Mouse (Mus musculus) kidney, adult 10 weeks (tissue): ENCODE results near the gene Pde6g. TPM values are rescaled to one million over a fixed set of nuclear protein-coding genes. Genes with fewer than 3 reads are reported as not detected.

Source experiments
- polyA plus RNA-seq: library from polyadenylated mRNA; stranded (reverse); fragments of 350-450 nt; fragmentation: Illumina TruSeq; extraction: RNeasy Lipid Tissue Mini Kit (QIAGEN cat#74804); gene quantifications from one replicate; pipeline ENCODE4 v1.2.3, GENCODE M21; 2014; ENCODE audit warnings: low read depth, low replicate concordance

Pde6g gene
- polyA plus RNA-seq = not detected

GRCm38 (mm10) chr11:120453306-120453705 lies at the start of gene Pde6g:
Pde6g (minus strand) TSS chr11:120453500.

DNA sequence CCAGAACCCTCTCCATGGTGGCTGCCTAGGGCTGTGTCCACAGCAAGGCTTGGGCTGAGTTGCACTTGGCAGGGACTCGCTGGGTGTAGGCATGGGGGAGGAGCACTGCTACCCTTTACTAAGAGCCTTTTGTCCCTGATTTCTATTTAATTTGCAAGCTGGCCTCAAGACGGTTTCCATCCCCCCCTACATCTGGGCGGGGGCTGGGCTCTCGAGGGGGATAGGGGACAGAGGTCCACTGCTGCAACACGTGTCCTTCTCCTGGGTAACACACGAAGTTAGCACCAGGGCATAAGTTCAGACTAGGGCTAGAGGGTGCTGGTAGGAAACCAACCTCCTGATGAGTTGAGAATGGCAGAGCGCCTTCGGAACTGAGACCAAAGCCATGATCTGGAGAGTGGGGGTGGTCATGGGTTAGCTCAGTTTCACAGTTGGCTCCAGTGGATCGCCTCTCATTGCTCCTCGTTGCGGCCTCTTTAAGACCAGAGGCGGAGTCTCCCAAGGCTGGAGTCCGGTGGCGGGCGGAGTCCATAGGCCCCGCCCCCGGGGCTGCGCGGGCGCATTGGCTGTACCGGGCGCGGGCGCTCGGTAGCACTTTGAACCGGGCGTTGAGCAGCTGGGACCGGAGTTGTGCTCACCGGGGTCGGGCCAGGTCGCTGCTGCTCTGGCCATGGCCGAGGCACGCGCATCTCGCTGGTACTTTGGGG lies 38.2 kb upstream of the Pde6g start, which contains the start of gene Slc25a10:
TSS of gene Slc25a10 (plus strand) at position 524 of the 707 bp plus-strand sequence.

GRCm38 (mm10) chr11:120484265-120484981 lies 31.1 kb upstream of the Pde6g start, which contains the start of gene Mrpl12:
Mrpl12 (plus strand) TSS chr11:120484613.

DNA sequence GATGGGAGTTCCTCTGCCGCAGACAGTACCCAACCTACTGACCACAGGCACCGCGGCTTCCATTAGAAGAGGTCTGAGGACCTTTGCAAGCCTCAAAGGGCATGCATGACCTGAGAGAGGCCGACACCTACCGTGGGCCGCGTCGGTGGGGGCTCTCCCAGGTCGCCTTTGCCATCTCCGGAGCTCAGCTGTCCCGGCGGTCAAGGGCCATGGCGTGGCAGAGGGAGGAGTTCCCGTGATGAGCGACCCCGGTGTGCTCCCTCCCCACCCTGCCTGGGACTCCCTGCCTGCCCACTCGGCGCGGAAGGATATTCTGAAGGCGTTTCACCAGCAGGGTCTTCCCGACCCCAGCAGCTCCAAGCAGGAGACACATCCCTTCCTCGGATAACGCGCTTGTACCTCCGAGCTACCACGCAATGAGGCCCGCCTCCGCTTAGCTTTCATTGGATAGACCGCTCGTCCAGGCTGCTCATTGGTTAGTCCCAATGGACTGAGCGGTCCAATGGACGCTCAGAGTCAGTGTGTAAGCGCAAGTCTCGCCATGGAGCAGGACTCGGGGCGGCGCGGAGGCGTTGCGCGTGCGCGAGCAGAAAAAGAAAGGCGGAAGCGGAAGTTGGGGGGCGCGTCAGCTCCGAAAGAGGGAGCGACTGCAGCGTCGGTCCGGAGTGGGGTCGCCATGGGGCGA lies 13.9 kb upstream of the Pde6g start, which contains the start of gene Arl16:
TSS of gene Arl16 (minus strand) at position 557 of the 685 bp plus-strand sequence.

DNA sequence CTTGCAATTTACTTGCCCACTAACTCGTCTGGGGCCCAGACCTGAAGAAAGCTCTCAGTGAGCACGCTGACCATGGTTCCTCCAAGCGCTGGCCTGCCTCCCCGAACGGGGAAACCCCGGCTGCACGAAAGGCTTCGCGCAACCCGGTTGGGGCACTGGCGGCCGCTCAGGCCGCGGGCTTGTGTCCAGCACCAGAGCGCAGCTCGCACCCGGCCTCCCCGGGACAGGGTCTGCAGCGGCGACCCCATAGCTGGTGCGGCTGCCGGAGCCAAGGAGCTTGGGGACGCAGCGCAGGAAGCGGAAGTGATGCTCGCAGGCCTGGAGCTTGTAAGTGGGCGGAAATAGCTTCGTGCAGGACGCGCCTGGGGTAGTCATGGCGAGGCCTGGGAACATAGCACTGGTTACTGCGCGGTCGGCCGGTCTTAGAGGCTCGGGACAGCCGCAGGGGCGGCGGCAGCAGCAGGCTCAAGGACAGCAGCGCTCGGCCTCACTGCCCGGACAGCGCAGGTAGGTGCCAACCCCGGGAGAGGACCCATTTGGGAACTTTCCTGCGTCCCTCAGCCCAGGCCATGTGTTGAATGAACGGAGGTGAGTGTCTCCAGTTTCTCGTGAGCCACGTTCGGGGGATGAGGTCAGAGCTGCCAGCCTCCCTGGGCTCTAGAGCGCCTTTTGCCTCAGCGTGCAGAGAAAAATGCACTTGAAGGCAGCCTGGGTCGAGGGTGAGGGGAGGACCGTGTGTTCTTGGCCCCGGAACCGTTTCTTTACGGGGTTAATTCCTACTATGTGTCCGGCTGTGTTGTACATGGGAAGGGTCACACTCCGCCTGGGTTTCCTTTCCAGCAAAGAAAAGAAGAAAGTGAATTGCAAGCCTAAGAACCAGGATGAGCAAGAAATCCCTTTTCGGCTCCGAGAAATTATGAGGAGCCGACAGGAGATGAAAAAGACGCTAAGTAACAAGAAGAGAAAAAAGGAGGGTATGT lies 4.8 kb upstream of the Pde6g start, which contains the start of the genes Oxld1 and Ccdc137:
TSS of gene Oxld1 (minus strand) at position 297 of the 980 bp plus-strand sequence.
TSS of gene Ccdc137 (plus strand) at position 344 of the 980 bp plus-strand sequence.

DNA sequence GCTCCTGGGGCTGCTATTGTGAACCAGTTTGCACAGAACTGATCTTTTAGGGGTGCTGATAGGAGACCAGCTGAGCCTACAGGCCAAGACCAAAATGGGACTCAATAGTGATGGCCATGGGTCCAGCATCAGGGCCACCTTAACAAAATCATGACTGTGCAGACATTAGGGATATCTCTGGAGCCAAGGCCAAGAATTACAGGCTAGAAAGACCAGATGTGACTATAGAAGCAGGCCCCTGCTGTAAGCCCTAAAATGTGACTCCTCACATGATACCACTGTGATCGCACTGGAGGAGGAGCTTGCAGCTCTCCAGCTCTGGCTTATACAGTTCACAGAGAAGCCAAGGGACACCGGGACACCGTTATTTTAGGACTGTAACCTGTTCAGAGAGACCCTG lies 11.0 kb downstream of the Pde6g start, which contains the start of gene Tspan10:
TSS of gene Tspan10 (plus strand) at position 301 of the 400 bp plus-strand sequence.

DNA sequence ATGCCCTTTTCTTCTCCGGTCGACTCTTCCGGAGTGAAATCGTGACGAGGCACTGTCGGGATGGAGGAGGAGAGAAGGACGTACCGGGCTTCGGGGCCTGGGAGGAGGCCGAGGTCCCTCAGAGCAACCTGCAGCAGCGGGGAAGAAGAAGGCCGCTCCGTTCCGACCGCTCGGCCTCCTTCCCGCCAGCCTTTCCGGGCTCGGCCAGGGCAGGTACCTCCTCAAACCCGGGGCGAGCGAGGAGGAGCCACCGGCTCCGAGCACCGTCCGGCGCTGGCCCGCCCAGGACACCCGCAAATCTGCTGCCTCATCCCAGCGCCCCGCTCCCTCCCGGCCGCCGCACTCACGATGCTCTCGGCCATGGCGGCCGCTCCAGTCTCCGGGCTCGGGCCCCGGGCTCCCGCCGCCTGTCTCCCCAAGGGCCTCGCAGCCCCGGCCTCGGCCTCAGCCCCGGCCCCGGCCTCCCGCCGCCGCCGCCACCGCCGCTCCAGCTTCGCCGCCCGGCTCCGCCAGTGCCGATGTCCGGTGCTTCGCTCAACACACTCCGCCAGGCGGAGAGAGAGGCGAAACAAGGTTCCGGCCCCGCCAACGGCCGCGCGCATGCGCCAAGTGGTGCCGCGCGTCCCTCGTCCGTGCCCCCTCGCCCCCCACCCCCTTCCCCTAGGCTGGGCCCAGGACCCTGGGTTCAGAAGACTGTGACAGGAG lies 16.0 kb downstream of the Pde6g start, which contains the start of gene Nploc4:
TSS of gene Nploc4 (minus strand) at position 557 of the 705 bp plus-strand sequence.

Other genes with a start within 250 kb of the Pde6g start
- gene Bahcc1, start 220.6 kb downstream of the Pde6g start, polyA plus RNA-seq = 1.1 TPM
- 656 TPM for gene Actg1, start 105.0 kb downstream of the Pde6g start, polyA plus RNA-seq
- gene Fscn2, start 92.0 kb downstream of the Pde6g start, polyA plus RNA-seq = not detected
- gene Faap100, start 74.7 kb downstream of the Pde6g start, polyA plus RNA-seq = not detected
- gene Nploc4, start 15.8 kb downstream of the Pde6g start, polyA plus RNA-seq = 13.1 TPM
- gene Tspan10, start 10.9 kb downstream of the Pde6g start, polyA plus RNA-seq = not detected
- gene Oxld1, start 4.6 kb upstream of the Pde6g start, polyA plus RNA-seq = not detected
- gene Ccdc137, start 4.6 kb upstream of the Pde6g start, polyA plus RNA-seq = 12.8 TPM
- 9.9 TPM for gene Arl16, start 14.1 kb upstream of the Pde6g start, polyA plus RNA-seq
- 6.1 TPM for gene Mrpl12, start 31.1 kb upstream of the Pde6g start, polyA plus RNA-seq
- 2.5 TPM for gene Slc25a10, start 38.3 kb upstream of the Pde6g start, polyA plus RNA-seq
- 2.3 TPM for gene Gcgr, start 77.2 kb upstream of the Pde6g start, polyA plus RNA-seq
- 0.89 TPM for gene Mcrip1, start 96.2 kb upstream of the Pde6g start, polyA plus RNA-seq
- not detected for gene Ppp1r27, start 97.6 kb upstream of the Pde6g start, polyA plus RNA-seq
- gene P4hb, start 119.8 kb upstream of the Pde6g start, polyA plus RNA-seq = 238 TPM
- gene Arhgdia, start 128.1 kb upstream of the Pde6g start, polyA plus RNA-seq = 20.6 TPM
- 11.9 TPM for gene Alyref, start 144.9 kb upstream of the Pde6g start, polyA plus RNA-seq
- 7.1 TPM for gene Anapc11, start 144.9 kb upstream of the Pde6g start, polyA plus RNA-seq
- gene Npb, start 155.0 kb upstream of the Pde6g start, polyA plus RNA-seq = not detected
- 15.0 TPM for gene Pcyt2, start 164.4 kb upstream of the Pde6g start, polyA plus RNA-seq
- gene Sirt7, start 171.7 kb upstream of the Pde6g start, polyA plus RNA-seq = 3.0 TPM
- gene Mafg, start 180.1 kb upstream of the Pde6g start, polyA plus RNA-seq = 11.3 TPM
- 0.32 TPM for gene Pycr1, start 190.3 kb upstream of the Pde6g start, polyA plus RNA-seq
- not detected for gene Myadml2, start 194.7 kb upstream of the Pde6g start, polyA plus RNA-seq
- gene Notum, start 207.7 kb upstream of the Pde6g start, polyA plus RNA-seq = not detected
- gene Aspscr1, start 219.5 kb upstream of the Pde6g start, polyA plus RNA-seq = 1.6 TPM